Mouse (Mus musculus): ENCODE data around the gene Nr1h4.

- TF ChIP-seq FOSL1 (IDR thresholded peaks at IDR 0.05; ENCODE audit: insufficient read depth, low read length, poor library complexity, severe bottlenecking) (no peak), CEBPB (IDR thresholded peaks at IDR 0.05; ENCODE audit: low read depth) (no peak)
Measured at GRCm38 (mm10) chr10:89417966-89418365, 115.4 kb downstream of the Nr1h4 start.

Data from C2C12 (cell line).